Mouse (Mus musculus) liver, embryonic 14.5 days (tissue): ENCODE results near the gene Rnf180.

Experiments
- CTCF ChIP-seq: IDR thresholded peaks from 2 replicates; pipeline ENCODE4 v1.5.1; 2016; ENCODE audit warnings: antibody characterized with exemption, low read depth, control low read depth
- EP300 ChIP-seq: IDR thresholded peaks from 2 replicates; pipeline ENCODE4 v1.6.1; 2016; ENCODE audit warnings: antibody characterized with exemption, low read depth

DNA sequence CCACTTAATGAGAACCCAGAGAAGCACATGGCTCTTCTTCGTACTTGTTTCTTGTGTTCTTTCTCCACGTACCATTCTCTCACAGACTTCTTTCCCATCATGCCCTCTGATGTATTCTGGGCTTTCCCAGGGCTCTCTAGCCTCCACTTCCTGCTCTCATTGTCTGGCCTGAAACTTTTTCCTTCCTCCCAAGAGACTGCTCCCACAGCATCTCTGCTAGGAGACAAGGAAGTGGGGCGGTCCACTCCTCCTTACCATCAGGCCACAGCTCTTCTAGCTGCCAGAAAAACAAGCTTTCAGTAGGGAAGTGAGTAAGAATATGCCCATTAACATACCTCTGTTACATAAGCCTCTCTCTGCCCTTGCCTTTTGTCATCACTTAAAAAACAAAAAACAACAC lies 90.8 kb downstream of the Rnf180 start:
- TF ChIP-seq CTCF (no peak), EP300 (no peak)
